Mouse (Mus musculus) heart, adult 8-10 months (tissue): Measurements from ENCODE around the gene Gpr25. TPM values are rescaled to one million over a fixed set of nuclear protein-coding genes. Genes with fewer than 3 reads are reported as not detected.

Experiments used
- DNase-seq: peaks from one replicate; pipeline ENCODE4 v3.0.0; 2022; ENCODE audit warnings: low spot score
- total RNA-seq, 4 experiments: library from RNA; stranded (reverse); gene quantifications; 2 replicates each; pipeline ENCODE4 v1.2.4; 2022

The Gpr25 gene
- not detected for total RNA-seq

- no peak for DNase-seq
Measured at GRCm38 (mm10) chr1:136260635-136261238, at the start of gene Gpr25. Gpr25 (minus strand) TSS chr1:136260873.

- DNase-seq: no peak
Measured at GRCm38 (mm10) chr1:136309193-136309592, 48.5 kb upstream of the Gpr25 start.

- peak; percentile 35 for DNase-seq
Measured at GRCm38 (mm10) chr1:136306424-136306823, 45.8 kb upstream of the Gpr25 start.

- DNase-seq: no peak
Measured at GRCm38 (mm10) chr1:136293961-136294360, 33.3 kb upstream of the Gpr25 start.

GRCm38 (mm10) chr1:136289803-136290202 is 29.1 kb upstream of the Gpr25 start:
- DNase-seq: peak; percentile 7

GRCm38 (mm10) chr1:136277366-136277765 is 16.7 kb upstream of the Gpr25 start:
- no peak for DNase-seq

GRCm38 (mm10) chr1:136268224-136268623 is 7.6 kb upstream of the Gpr25 start:
- DNase-seq: no peak

GRCm38 (mm10) chr1:136266127-136266526 is 5.5 kb upstream of the Gpr25 start:
- DNase-seq: no peak

GRCm38 (mm10) chr1:136263355-136263754 is 2.7 kb upstream of the Gpr25 start:
- DNase-seq: no peak

- peak; percentile 10 for DNase-seq
Measured at GRCm38 (mm10) chr1:136259893-136260634, 609 bp downstream of the Gpr25 start.

- DNase-seq: no peak
Measured at GRCm38 (mm10) chr1:136259543-136259892, 1.2 kb downstream of the Gpr25 start.

GRCm38 (mm10) chr1:136258495-136258894 is 2.2 kb downstream of the Gpr25 start:
- no peak for DNase-seq

- no peak for DNase-seq
Measured at GRCm38 (mm10) chr1:136255657-136256056, 5.0 kb downstream of the Gpr25 start.

GRCm38 (mm10) chr1:136255174-136255573 is 5.5 kb downstream of the Gpr25 start:
- no peak for DNase-seq

GRCm38 (mm10) chr1:136254503-136255065 is 6.1 kb downstream of the Gpr25 start:
- DNase-seq: no peak

- no peak for DNase-seq
Measured at GRCm38 (mm10) chr1:136253472-136253871, 7.2 kb downstream of the Gpr25 start.

- no peak for DNase-seq
Measured at GRCm38 (mm10) chr1:136249662-136250061, 11.0 kb downstream of the Gpr25 start.

GRCm38 (mm10) chr1:136247393-136247792 is 13.3 kb downstream of the Gpr25 start:
- no peak for DNase-seq

GRCm38 (mm10) chr1:136244469-136244868 is 16.2 kb downstream of the Gpr25 start:
- no peak for DNase-seq

- no peak for DNase-seq
Measured at GRCm38 (mm10) chr1:136241801-136242200, 18.9 kb downstream of the Gpr25 start.

- no peak for DNase-seq
Measured at GRCm38 (mm10) chr1:136238495-136238894, 22.2 kb downstream of the Gpr25 start.

GRCm38 (mm10) chr1:136234595-136235092 is 26.0 kb downstream of the Gpr25 start:
- no peak for DNase-seq
